Mouse (Mus musculus) E14TG2a.4 (cell line): ENCODE results near the gene Uhrf1bp1.

Experiments used
- CTCF ChIP-seq: conservative IDR thresholded peaks from 2 replicates; pipeline ENCODE4 v1.5.1; 2014; ENCODE audit warnings: low read length
- POU5F1 ChIP-seq: IDR thresholded peaks from 2 replicates; pipeline ENCODE4 v1.6.1; 2014; ENCODE audit warnings: low read length, borderline replicate concordance

DNA sequence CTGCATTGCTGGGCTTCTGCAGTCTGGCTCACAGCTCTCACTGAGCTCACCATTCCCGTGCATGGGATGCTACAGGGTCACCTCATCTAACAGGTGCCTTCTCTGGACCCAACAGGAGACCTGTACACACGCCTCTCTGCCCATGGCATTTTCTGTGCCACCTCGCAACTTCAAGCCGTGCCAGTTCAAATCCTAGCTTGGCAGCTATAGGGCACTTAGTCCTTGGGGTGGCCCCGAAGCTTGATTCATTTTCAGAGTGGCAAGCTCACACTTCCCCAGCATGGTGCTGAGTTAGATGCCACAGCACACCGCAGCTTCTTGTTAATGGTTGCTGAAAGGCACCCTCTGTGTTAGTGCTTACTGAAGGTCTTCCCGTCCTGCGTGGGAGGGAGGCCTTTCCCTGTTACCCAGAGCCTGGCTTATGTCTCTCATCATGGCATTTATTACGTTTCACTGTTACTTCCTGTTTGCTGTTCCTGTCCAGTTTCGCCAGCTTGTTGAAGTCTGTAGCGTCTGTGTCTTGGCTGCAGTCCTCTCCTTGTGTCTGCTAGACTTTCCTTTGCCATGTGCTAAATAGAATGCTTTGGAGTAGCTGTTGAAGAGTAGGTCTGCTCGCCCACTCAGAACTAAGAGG, 82.0 kb downstream of the Uhrf1bp1 start:
- no peak for TF ChIP-seq CTCF
- TF ChIP-seq POU5F1, result no peak
